Mouse (Mus musculus) erythroblast, embryonic 14.5 days (primary cell): ENCODE data around the gene Clasrp.

ENCODE experiments used
- GATA1 ChIP-seq: IDR thresholded peaks from 2 replicates; pipeline ENCODE4 v1.6.1; 2012; ENCODE audit warnings: low read length, inconsistent platforms, mixed read lengths
- TAL1 ChIP-seq: IDR thresholded peaks from 3 replicates; pipeline ENCODE4 v1.6.1; 2012; ENCODE audit warnings: low read length, inconsistent platforms, mixed read lengths

GRCm38 (mm10) chr7:19564455-19564854, 39.8 kb downstream of the Clasrp start:
- TF ChIP-seq TAL1: no peak
- no peak for TF ChIP-seq GATA1
